Mouse (Mus musculus): Measurements from ENCODE around the gene Prune1. TPM values are rescaled to one million over a fixed set of nuclear protein-coding genes. Genes with fewer than 3 reads are reported as not detected.

The Prune1 gene
- polyA plus RNA-seq (2016; fragmentation: Nextera tagmentation; extraction: Ambion mirVana) = 25.2 and 27.9 TPM in 2 replicates

- H3K27ac ChIP-seq (replicated peaks) = peak within 1 kb of the TSS; percentile 95
- peak; percentile 97 for DNase-seq (ENCODE audit: low spot score)
- under 1% methylated on average over 53 of the region's 53 CpGs for WGBS
- no peaks in the 10 kb centered on the region for H3K36me3 ChIP-seq
- H3K4me3 ChIP-seq = peak within 1 kb of the TSS; percentile 81
- no peaks in the 10 kb centered on the region for H3K9me3 ChIP-seq (replicated peaks)
- peaks cover 39% of the 10 kb centered on the region for H3K4me1 ChIP-seq
- H3K27me3 ChIP-seq (ENCODE audit: low read depth, poor library complexity, severe bottlenecking) = no peaks in the 10 kb centered on the region
These were observed at the start of gene Prune1, which contains the start of gene Mindy1 for GRCm38 (mm10) chr3:95281216-95282126. Gene Prune1, minus strand, starts transcription at chr3:95282076. Gene Mindy1, plus strand, starts transcription at chr3:95281345.

GRCm38 (mm10) chr3:95331528-95331927 is 49.7 kb upstream of the Prune1 start:
- peaks cover 100% of the 10 kb centered on the region for H3K36me3 ChIP-seq
- H3K4me3 ChIP-seq = no peak overlapping the region
- H3K4me1 ChIP-seq = no peaks in the 10 kb centered on the region
- H3K27ac ChIP-seq (replicated peaks) = no peak overlapping the region
- no peaks in the 10 kb centered on the region for H3K9me3 ChIP-seq (replicated peaks)
- DNase-seq (ENCODE audit: low spot score) = no peak
- WGBS = 89% methylated on average over 1 of the region's 1 CpGs
- no peaks in the 10 kb centered on the region for H3K27me3 ChIP-seq (ENCODE audit: low read depth, poor library complexity, severe bottlenecking)

GRCm38 (mm10) chr3:95328803-95329404 is 47.0 kb upstream of the Prune1 start:
- H3K27ac ChIP-seq (replicated peaks) = no peak overlapping the region
- no peaks in the 10 kb centered on the region for H3K9me3 ChIP-seq (replicated peaks)
- no peak for DNase-seq (ENCODE audit: low spot score)
- 96% methylated on average over 1 of the region's 1 CpGs for WGBS
- H3K4me1 ChIP-seq = no peaks in the 10 kb centered on the region
- H3K36me3 ChIP-seq = peaks cover 100% of the 10 kb centered on the region
- no peak overlapping the region for H3K4me3 ChIP-seq
- no peaks in the 10 kb centered on the region for H3K27me3 ChIP-seq (ENCODE audit: low read depth, poor library complexity, severe bottlenecking)

GRCm38 (mm10) chr3:95324454-95325144 is 42.7 kb upstream of the Prune1 start:
- no peaks in the 10 kb centered on the region for H3K27me3 ChIP-seq (ENCODE audit: low read depth, poor library complexity, severe bottlenecking)
- H3K36me3 ChIP-seq = peaks cover 99% of the 10 kb centered on the region
- H3K9me3 ChIP-seq (replicated peaks) = no peaks in the 10 kb centered on the region
- peaks cover 10% of the 10 kb centered on the region for H3K4me1 ChIP-seq
- DNase-seq (ENCODE audit: low spot score) = no peak
- H3K27ac ChIP-seq (replicated peaks) = no peak overlapping the region
- 92% methylated on average over 6 of the region's 6 CpGs for WGBS
- no peak overlapping the region for H3K4me3 ChIP-seq

DNA sequence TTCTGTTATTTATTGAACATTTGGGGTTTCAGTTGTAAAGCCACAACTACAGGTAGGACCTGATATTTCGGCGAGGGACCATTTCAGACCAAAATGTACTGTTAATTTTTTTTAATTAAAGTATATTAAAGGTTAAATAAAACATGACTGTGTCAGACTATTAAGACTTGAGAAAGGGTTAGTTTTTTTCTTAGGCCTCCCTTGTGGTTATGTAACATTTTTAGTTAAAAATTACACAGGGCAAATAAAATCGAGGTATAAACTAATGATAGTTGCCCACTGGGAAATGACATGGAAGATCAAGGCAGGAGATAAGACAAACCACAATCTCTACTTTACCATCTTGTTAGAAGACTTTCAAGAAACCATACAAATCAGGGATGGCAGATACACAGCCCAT is 41.6 kb upstream of the Prune1 start:
- Histone ChIP-seq H3K4me1 (peaks cover 19% of the 10 kb centered on the region), H3K4me3 (no peak overlapping the region), H3K27me3 (ENCODE audit: low read depth, poor library complexity, severe bottlenecking) (no peaks in the 10 kb centered on the region), H3K27ac (replicated peaks) (no peak overlapping the region), H3K36me3 (peaks cover 89% of the 10 kb centered on the region), H3K9me3 (replicated peaks) (no peaks in the 10 kb centered on the region)
- DNase-seq (ENCODE audit: low spot score) = no peak
- WGBS = 94% methylated on average over 3 of the region's 3 CpGs

- Histone ChIP-seq H3K4me1 (peaks cover 43% of the 10 kb centered on the region), H3K4me3 (no peak overlapping the region), H3K36me3 (peaks cover 56% of the 10 kb centered on the region), H3K9me3 (replicated peaks) (no peaks in the 10 kb centered on the region), H3K27me3 (ENCODE audit: low read depth, poor library complexity, severe bottlenecking) (no peaks in the 10 kb centered on the region), H3K27ac (replicated peaks) (no peak overlapping the region)
- no peak for DNase-seq (ENCODE audit: low spot score)
- 77% methylated on average over 12 of the region's 12 CpGs for WGBS
These were observed 38.1 kb upstream of the Prune1 start for GRCm38 (mm10) chr3:95319701-95320625.

DNA sequence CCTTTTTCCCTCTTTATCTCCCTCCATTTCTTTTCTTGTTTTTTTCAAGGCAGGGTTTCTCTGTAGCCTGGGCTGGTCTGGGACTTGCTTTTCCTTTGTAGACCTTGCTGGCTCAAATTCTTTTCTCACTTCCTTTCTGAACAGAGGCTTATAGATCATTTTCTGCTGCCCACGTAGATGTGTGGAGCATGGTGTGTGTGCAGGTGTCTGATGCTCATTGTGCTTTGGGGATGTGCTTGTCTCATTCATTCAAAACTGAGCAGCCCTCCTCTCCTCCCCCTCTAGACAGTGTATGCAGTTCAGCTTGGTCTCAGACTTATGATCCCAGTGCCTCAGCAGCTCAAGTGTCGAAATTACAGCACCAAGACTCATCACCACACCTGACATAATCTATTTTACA is 37.2 kb upstream of the Prune1 start:
- H3K27me3 ChIP-seq (ENCODE audit: low read depth, poor library complexity, severe bottlenecking) = no peaks in the 10 kb centered on the region
- H3K36me3 ChIP-seq = peaks cover 48% of the 10 kb centered on the region
- DNase-seq (ENCODE audit: low spot score) = no peak
- H3K9me3 ChIP-seq (replicated peaks) = no peaks in the 10 kb centered on the region
- peaks cover 52% of the 10 kb centered on the region for H3K4me1 ChIP-seq
- H3K4me3 ChIP-seq = no peak overlapping the region
- 67% methylated on average over 2 of the region's 2 CpGs for WGBS
- no peak overlapping the region for H3K27ac ChIP-seq (replicated peaks)

DNA sequence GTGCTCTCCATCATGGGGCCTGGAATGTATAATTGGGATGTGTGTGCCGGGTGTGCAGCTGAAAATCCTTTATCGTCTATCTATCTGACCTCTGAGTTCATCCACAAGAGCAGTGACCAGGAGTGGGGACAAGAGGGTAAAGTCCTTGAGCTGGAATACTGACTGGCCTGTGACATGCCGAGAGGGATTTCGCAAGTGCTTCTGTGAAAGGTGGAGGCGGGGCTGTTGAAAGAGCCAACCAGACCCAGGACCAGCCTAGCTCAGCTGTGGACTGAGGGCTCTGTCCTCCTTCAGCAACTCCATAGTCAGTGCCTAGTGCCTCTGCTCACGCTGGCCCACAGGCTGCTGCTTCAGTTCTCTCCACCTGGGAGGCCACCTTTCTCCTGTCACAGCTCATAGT is 36.7 kb upstream of the Prune1 start:
- WGBS = 41% methylated on average over 6 of the region's 6 CpGs

GRCm38 (mm10) chr3:95317414-95318080 is 35.7 kb upstream of the Prune1 start:
- H3K27ac ChIP-seq (replicated peaks) = 0 out of 2 replicates have a peak overlapping the region, but pooled peaks have one; percentile 53
- H3K36me3 ChIP-seq = peaks cover 32% of the 10 kb centered on the region
- peak; percentile 54 for DNase-seq (ENCODE audit: low spot score)
- H3K9me3 ChIP-seq (replicated peaks) = no peaks in the 10 kb centered on the region
- 23% methylated on average over 12 of the region's 12 CpGs for WGBS
- H3K27me3 ChIP-seq (ENCODE audit: low read depth, poor library complexity, severe bottlenecking) = no peaks in the 10 kb centered on the region
- peak overlapping the region; percentile 14; the same call in 1 of the 2 replicates for H3K4me3 ChIP-seq
- H3K4me1 ChIP-seq = peaks cover 59% of the 10 kb centered on the region

More for the DNA sequence above, 36.7 kb upstream of the Prune1 start:
- no peak overlapping the region for H3K4me3 ChIP-seq
- no peaks in the 10 kb centered on the region for H3K9me3 ChIP-seq (replicated peaks)
- peaks cover 42% of the 10 kb centered on the region for H3K36me3 ChIP-seq
- DNase-seq (ENCODE audit: low spot score) = no peak
- no peak overlapping the region for H3K27ac ChIP-seq (replicated peaks)
- peaks cover 55% of the 10 kb centered on the region for H3K4me1 ChIP-seq
- H3K27me3 ChIP-seq (ENCODE audit: low read depth, poor library complexity, severe bottlenecking) = no peaks in the 10 kb centered on the region

DNA sequence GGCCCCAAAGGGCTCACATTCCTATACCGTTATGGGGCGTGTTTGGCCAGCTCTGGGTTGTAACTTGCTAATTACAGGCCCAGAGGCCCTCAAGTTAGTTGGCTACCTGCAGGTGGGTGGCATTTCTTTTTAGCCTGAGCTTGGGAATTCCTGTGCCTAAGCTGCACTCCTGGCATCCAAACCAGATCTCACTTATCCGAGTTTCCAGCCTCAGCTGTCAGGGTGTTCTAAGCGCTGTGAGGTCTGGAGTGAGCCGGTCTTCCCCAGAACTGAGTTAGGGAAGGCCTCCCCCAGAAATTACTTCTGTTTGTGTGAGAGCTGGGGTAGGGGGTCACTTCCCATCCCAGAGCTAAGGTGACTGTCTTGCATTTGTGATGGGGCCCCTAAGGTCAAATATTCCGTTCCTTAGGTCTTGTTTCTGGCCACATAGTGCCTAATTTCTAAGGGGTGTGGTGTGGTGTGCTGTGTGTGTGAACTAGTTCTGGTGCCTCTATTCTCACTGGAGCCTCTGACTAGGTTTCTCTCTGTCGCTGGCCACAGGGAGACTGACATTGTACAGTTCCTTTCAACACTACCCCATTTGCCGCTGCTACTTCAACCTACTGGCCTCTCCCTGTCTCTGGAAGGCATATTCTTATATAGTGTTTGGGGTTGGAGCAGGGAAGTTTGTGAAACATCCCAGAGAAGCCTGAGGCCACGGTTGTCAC is 34.1 kb upstream of the Prune1 start:
- Histone ChIP-seq H3K4me3 (peak overlapping the region; percentile 78), H3K9me3 (replicated peaks) (no peaks in the 10 kb centered on the region), H3K36me3 (peaks cover 17% of the 10 kb centered on the region), H3K4me1 (peaks cover 59% of the 10 kb centered on the region), H3K27me3 (ENCODE audit: low read depth, poor library complexity, severe bottlenecking) (no peaks in the 10 kb centered on the region), H3K27ac (replicated peaks) (peak overlapping the region; percentile 100)
- WGBS = 18% methylated on average over 9 of the region's 9 CpGs
- DNase-seq (ENCODE audit: low spot score) = no peak

All from midbrain, embryonic 10.5 days (tissue).